ENCODE assay signal across 17 mouse cellular contexts in genomic region chrX:164576967-164577366, GRCm38 (mm10).
DNase-seq lines count a peak whose midpoint lies in the region; ATAC-seq and TF ChIP-seq lines count a peak whose summit lies in the region.
"Had no signal": no experiment of that assay in that cellular context is flagged by ENCODE, and none has a peak within 500 bp of the region (broad histone marks: within the 10 kb centered on the region; RNA-seq: fewer than 3 reads in every experiment).

No protein-coding gene starts in this region.

- H3K4me1 ChIP-seq in forebrain, embryonic 14.5 days (ENCODE audit: control insufficient read depth, insufficient read depth, low read length) = no peaks in the 10 kb centered on the region
- no peaks in the 10 kb centered on the region for H3K4me1 ChIP-seq in forebrain, embryonic 12.5 days
- H3K4me1 ChIP-seq in midbrain, embryonic 14.5 days (ENCODE audit: control insufficient read depth, insufficient read depth, low read length) = no peaks in the 10 kb centered on the region
- no peaks in the 10 kb centered on the region for H3K4me1 ChIP-seq in midbrain, embryonic 11.5 days (ENCODE audit: control insufficient read depth, insufficient read depth, low read length)
- no peaks in the 10 kb centered on the region for H3K4me1 ChIP-seq in hindbrain, postnatal 0 days (ENCODE audit: insufficient read depth, low read length)
- H3K4me1 ChIP-seq: heart, embryonic 12.5 days had no signal

- H3K9me3 ChIP-seq in forebrain, embryonic 14.5 days (replicated peaks; ENCODE audit: control insufficient read depth, low read length) = no peaks in the 10 kb centered on the region
- no peaks in the 10 kb centered on the region for H3K9me3 ChIP-seq in forebrain, embryonic 12.5 days
- H3K9me3 ChIP-seq in midbrain, embryonic 14.5 days (ENCODE audit: control insufficient read depth, low read length) = no peaks in the 10 kb centered on the region
- no peaks in the 10 kb centered on the region for H3K9me3 ChIP-seq in midbrain, embryonic 11.5 days (ENCODE audit: control insufficient read depth, low read length)
- no peaks in the 10 kb centered on the region for H3K9me3 ChIP-seq in hindbrain, postnatal 0 days (ENCODE audit: low read length)
- H3K9me3 ChIP-seq: heart, embryonic 12.5 days had no signal

- TF ChIP-seq CTCF in brain, embryonic 14.5 days (IDR thresholded peaks at IDR 0.05; ENCODE audit: borderline replicate concordance, extremely low read depth, insufficient read depth, insufficient read length) = no peak
- TF ChIP-seq CTCF in hindbrain, postnatal 0 days (IDR thresholded peaks at IDR 0.05; ENCODE audit: low read depth) = no peak

- H3K9ac ChIP-seq in forebrain, embryonic 14.5 days (ENCODE audit: low read length) = no peak overlapping the region
- H3K9ac ChIP-seq in forebrain, embryonic 12.5 days = no peak overlapping the region
- no peak overlapping the region for H3K9ac ChIP-seq in midbrain, embryonic 14.5 days (replicated peaks; ENCODE audit: low read length)
- no peak overlapping the region for H3K9ac ChIP-seq in midbrain, embryonic 11.5 days (ENCODE audit: low read length)
- no peak overlapping the region for H3K9ac ChIP-seq in hindbrain, postnatal 0 days (replicated peaks; ENCODE audit: low read length)
- H3K9ac ChIP-seq: heart, embryonic 12.5 days had no signal

- H3K27me3 ChIP-seq in forebrain, embryonic 14.5 days (replicated peaks; ENCODE audit: control insufficient read depth, insufficient read depth, low read length) = no peaks in the 10 kb centered on the region
- peaks cover 3% of the 10 kb centered on the region; the same call in 1 of the 2 replicates for H3K27me3 ChIP-seq in forebrain, embryonic 12.5 days
- no peaks in the 10 kb centered on the region for H3K27me3 ChIP-seq in midbrain, embryonic 14.5 days (ENCODE audit: control insufficient read depth, insufficient read depth, low read length)
- 0 out of 2 replicates have a peak, but pooled peaks cover 2% of the 10 kb centered on the region for H3K27me3 ChIP-seq in midbrain, embryonic 11.5 days (ENCODE audit: control insufficient read depth, insufficient read depth, low read length)
- H3K27me3 ChIP-seq in hindbrain, postnatal 0 days (ENCODE audit: insufficient read depth, low read length) = no peaks in the 10 kb centered on the region
- H3K27me3 ChIP-seq: heart, embryonic 12.5 days had no signal

- H3K27ac ChIP-seq in forebrain, embryonic 14.5 days (ENCODE audit: low read depth, low read length) = no peak overlapping the region
- no peak overlapping the region for H3K27ac ChIP-seq in forebrain, embryonic 12.5 days
- H3K27ac ChIP-seq in midbrain, embryonic 14.5 days (replicated peaks; ENCODE audit: low read depth, low read length) = no peak overlapping the region
- no peak overlapping the region for H3K27ac ChIP-seq in midbrain, embryonic 11.5 days (ENCODE audit: low read depth, low read length)
- no peak overlapping the region for H3K27ac ChIP-seq in hindbrain, postnatal 0 days
- H3K27ac ChIP-seq: layer of hippocampus, adult 2 months had no signal

- 56% methylated on average over 2 of the region's 3 CpGs for WGBS in forebrain, embryonic 14.5 days
- 70% methylated on average over 2 of the region's 3 CpGs for WGBS in forebrain, embryonic 12.5 days
- 55% methylated on average over 3 of the region's 3 CpGs for WGBS in midbrain, embryonic 14.5 days
- 76% methylated on average over 3 of the region's 3 CpGs for WGBS in midbrain, embryonic 11.5 days
- WGBS in hindbrain, postnatal 0 days = 49% methylated on average over 3 of the region's 3 CpGs

- no peak for TF ChIP-seq POLR2A in brain, embryonic 14.5 days (IDR thresholded peaks at IDR 0.05; ENCODE audit: borderline replicate concordance, extremely low read depth, insufficient read depth, insufficient read length, poor library complexity, severe bottlenecking)

- peak; percentile 26; the same call in 1 of the 2 replicates for ATAC-seq in forebrain, embryonic 14.5 days
- no peak for ATAC-seq in forebrain, embryonic 12.5 days (ENCODE audit: low FRiP score)
- no peak; the same call in 1 of the 2 replicates for ATAC-seq in midbrain, embryonic 14.5 days (ENCODE audit: low FRiP score, low TSS enrichment)
- ATAC-seq in midbrain, embryonic 11.5 days (ENCODE audit: low FRiP score) = no peak
- ATAC-seq in hindbrain, postnatal 0 days = peak; percentile 29; the same call in 1 of the 2 replicates
- ATAC-seq in megakaryocyte-erythroid progenitor cell, adult 5-6 weeks (replicated peaks; ENCODE audit: low FRiP score, low TSS enrichment, poor library complexity, severe bottlenecking) = no peak
- ATAC-seq: lung, postnatal 0 days had no signal

- no peak overlapping the region for H3K4me2 ChIP-seq in forebrain, embryonic 14.5 days (ENCODE audit: low read length)
- no peak overlapping the region for H3K4me2 ChIP-seq in forebrain, embryonic 12.5 days
- no peak overlapping the region for H3K4me2 ChIP-seq in midbrain, embryonic 14.5 days (ENCODE audit: low read length)
- no peak overlapping the region for H3K4me2 ChIP-seq in midbrain, embryonic 11.5 days
- H3K4me2 ChIP-seq in hindbrain, postnatal 0 days (ENCODE audit: low read depth, low read length) = no peak overlapping the region
- H3K4me2 ChIP-seq: heart, embryonic 12.5 days had no signal

- H3K4me3 ChIP-seq in forebrain, embryonic 14.5 days (ENCODE audit: low read depth, low read length) = no peak overlapping the region
- H3K4me3 ChIP-seq in forebrain, embryonic 12.5 days (replicated peaks) = no peak overlapping the region
- H3K4me3 ChIP-seq in midbrain, embryonic 14.5 days (replicated peaks; ENCODE audit: low read depth, low read length) = no peak overlapping the region
- H3K4me3 ChIP-seq in midbrain, embryonic 11.5 days (ENCODE audit: low read depth, low read length) = no peak overlapping the region
- no peak overlapping the region for H3K4me3 ChIP-seq in hindbrain, postnatal 0 days (ENCODE audit: low read length)
- H3K4me3 ChIP-seq: heart, embryonic 12.5 days; layer of hippocampus, adult 2 months had no signal

- DNase-seq in forebrain, embryonic 14.5 days (ENCODE audit: low spot score) = peak; percentile 14
- DNase-seq in midbrain, embryonic 14.5 days = peak; percentile 42
- DNase-seq in midbrain, embryonic 11.5 days (ENCODE audit: low spot score, missing footprints) = no peak
- peak; percentile 73 for DNase-seq in brain, embryonic 14.5 days (ENCODE audit: low read depth)
- peak; percentile 64 for DNase-seq in hindbrain, postnatal 0 days (ENCODE audit: low spot score)
- DNase-seq: heart, adult 11 months; heart, postnatal 14 days; kidney, adult 8-10 months; kidney, postnatal 14 days; layer of hippocampus, postnatal 36 days; liver; thymus, postnatal 14 days had no signal

- no peaks in the 10 kb centered on the region for H3K36me3 ChIP-seq in forebrain, embryonic 14.5 days (ENCODE audit: control insufficient read depth, insufficient read depth, low read length)
- no peaks in the 10 kb centered on the region for H3K36me3 ChIP-seq in forebrain, embryonic 12.5 days (replicated peaks)
- H3K36me3 ChIP-seq in midbrain, embryonic 14.5 days (ENCODE audit: control insufficient read depth, insufficient read depth, low read length) = no peaks in the 10 kb centered on the region
- no peaks in the 10 kb centered on the region for H3K36me3 ChIP-seq in midbrain, embryonic 11.5 days (ENCODE audit: control insufficient read depth, insufficient read depth, low read length)
- H3K36me3 ChIP-seq in hindbrain, postnatal 0 days (ENCODE audit: insufficient read depth, low read length) = no peaks in the 10 kb centered on the region
- H3K36me3 ChIP-seq: heart, embryonic 12.5 days had no signal

Comparison
In these comparisons a context has a peak if more than half of its experiments do, and no peak if none do; other contexts are left out.
1. ATAC-seq: peak in forebrain, embryonic 14.5 days (single experiment) and hindbrain, postnatal 0 days (single experiment); none in forebrain, embryonic 12.5 days (single experiment), midbrain, embryonic 14.5 days (single experiment), midbrain, embryonic 11.5 days (single experiment) and megakaryocyte-erythroid progenitor cell, adult 5-6 weeks (single experiment).